Mouse (Mus musculus): ENCODE results near the gene Dzip1l.
A peak's percentile ranks its signal among the peaks of the same experiment; 100 is the strongest.

The Dzip1l gene

GRCm38 (mm10) chr9:99629281-99630011 is at the start of gene Dzip1l:
Dzip1l (plus strand) TSS chr9:99629496.
- no peak for DNase-seq (ENCODE audit: extremely low read depth, low read depth, low spot score)

DNA sequence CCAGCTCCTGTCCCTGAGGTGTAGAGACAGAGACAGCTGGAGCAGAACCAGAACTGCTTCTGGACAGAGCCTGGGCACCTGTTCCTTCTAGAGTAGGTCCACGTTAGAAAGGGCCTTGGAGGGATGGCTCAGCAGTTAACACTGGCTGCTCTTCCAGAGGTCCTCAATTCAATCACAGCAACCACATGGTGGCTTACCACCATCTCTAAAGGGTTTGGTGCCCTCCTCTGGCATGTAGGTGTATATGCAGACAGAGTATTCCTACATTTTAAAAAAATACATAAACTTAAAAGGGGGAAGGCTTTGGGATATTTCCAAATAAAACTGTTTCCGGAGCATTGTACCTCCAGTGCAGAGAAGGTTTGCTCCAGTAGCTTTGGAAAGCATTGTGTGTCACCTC is 48.6 kb upstream of the Dzip1l start:
- DNase-seq (ENCODE audit: extremely low read depth, low read depth, low spot score) = no peak

- DNase-seq (ENCODE audit: extremely low read depth, low read depth, low spot score) = no peak
Measured at GRCm38 (mm10) chr9:99587505-99588202, 41.6 kb upstream of the Dzip1l start.

- no peak for DNase-seq (ENCODE audit: extremely low read depth, low read depth, low spot score)
Measured at GRCm38 (mm10) chr9:99591144-99591543, 38.2 kb upstream of the Dzip1l start.

DNA sequence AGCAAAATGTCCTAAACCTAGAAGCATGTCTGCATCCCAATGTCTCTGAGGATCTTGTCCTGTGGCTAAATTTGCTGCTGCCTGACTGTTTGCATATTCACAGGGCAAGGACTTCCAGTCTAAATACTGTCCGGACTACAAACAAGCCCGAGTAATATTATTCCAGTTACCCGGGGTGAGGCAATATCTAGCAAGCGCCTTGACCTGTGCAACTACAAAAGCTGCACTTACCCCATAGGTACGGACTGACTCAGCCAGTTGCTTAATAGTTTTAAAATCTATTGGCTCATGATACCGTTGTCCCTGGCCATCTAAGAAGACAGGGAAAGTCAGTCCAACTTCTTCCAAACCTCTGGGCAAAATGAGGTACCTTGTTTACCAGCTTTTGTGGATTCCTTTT is 30.2 kb upstream of the Dzip1l start:
- peak; percentile 80 for DNase-seq (ENCODE audit: extremely low read depth, low read depth, low spot score)

GRCm38 (mm10) chr9:99603566-99603965 is 25.7 kb upstream of the Dzip1l start:
- no peak for DNase-seq (ENCODE audit: extremely low read depth, low read depth, low spot score)

DNA sequence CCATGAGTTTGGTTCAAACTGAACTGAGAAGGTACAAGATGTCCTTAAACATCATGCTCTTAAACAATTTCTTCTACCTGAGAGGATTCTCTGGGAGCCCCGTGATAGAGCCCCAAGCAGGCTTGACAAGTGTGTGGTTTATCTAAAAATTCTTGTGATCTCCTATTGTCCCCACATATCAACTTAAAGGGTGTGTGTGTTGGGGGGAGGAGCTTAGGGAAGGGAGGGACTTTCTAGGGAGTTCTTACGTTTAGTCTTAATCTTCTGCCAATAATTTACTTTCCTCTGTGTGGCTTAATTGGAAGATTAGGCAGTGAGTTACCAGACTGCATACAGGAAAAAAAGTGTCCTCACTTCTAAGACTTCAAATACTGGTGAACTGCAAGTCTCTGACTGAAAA is 17.1 kb upstream of the Dzip1l start, which contains the start of gene A4gnt:
A4gnt (plus strand) TSS at position 301 of the 400 bp plus-strand sequence.
- no peak for DNase-seq (ENCODE audit: extremely low read depth, low read depth, low spot score)

GRCm38 (mm10) chr9:99619688-99620087 is 9.6 kb upstream of the Dzip1l start:
- DNase-seq (ENCODE audit: extremely low read depth, low read depth, low spot score) = no peak

DNA sequence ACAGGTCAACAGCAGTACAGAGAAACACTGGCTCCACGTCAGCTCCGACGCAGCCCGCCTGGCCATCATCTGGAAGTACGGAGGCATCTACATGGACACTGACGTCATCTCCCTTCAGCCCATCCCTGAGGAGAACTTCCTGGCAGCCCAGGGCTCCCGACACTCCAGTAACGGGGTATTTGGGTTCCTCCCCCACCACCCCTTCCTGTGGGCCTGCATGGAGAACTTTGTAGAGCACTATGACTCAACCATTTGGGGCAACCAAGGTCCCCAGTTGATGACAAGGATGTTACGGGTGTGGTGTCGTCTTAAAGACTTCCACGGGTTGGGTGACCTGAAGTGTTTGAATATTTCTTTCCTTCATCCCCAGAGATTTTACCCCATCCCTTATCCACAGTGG is 9.1 kb upstream of the Dzip1l start:
- no peak for DNase-seq (ENCODE audit: extremely low read depth, low read depth, low spot score)

DNA sequence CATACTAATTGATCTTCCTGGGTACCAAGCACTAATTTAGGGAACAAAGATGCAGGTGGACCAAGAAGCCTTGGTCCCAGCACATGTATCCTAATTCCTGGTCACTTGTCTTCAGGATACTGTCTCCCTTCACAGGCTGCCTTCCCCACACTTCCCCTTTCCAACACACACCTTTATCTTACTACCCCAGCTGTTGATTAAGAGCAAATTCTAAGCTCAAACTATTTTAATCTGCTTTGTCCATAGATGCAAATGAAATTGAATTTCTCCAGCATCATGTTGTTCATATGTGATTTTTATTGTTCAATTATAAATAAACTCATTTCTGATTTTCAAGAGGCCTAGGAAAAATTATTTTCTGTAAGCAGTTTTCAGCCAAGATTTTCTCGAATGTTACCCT is 7.3 kb upstream of the Dzip1l start:
- no peak for DNase-seq (ENCODE audit: extremely low read depth, low read depth, low spot score)

GRCm38 (mm10) chr9:99622966-99623365 is 6.3 kb upstream of the Dzip1l start:
- no peak for DNase-seq (ENCODE audit: extremely low read depth, low read depth, low spot score)

GRCm38 (mm10) chr9:99624117-99624516 is 5.2 kb upstream of the Dzip1l start:
- DNase-seq (ENCODE audit: extremely low read depth, low read depth, low spot score) = no peak

DNA sequence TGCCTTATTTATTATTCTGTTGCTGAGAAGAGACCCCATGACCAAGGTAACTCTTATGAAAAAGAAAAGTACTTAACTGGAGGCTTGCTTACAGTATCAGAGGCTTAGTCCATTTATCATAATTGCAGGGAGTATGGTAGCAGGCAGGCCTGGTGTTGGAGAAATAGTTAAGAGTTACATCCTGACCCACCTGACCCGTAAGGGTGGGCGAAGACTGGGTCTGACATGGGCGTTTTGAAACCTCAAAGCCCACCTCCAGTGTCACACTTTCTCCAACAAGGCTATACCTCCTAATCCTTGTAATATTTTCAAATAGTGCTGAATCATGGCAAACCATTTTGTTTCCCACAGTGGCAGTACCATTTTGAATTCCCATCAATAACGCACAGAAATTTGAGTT is 715 bp upstream of the Dzip1l start:
- no peak for DNase-seq (ENCODE audit: extremely low read depth, low read depth, low spot score)

GRCm38 (mm10) chr9:99630071-99630470 is 775 bp downstream of the Dzip1l start:
- no peak for DNase-seq (ENCODE audit: extremely low read depth, low read depth, low spot score)

GRCm38 (mm10) chr9:99630528-99631125 is 1.3 kb downstream of the Dzip1l start:
- no peak for DNase-seq (ENCODE audit: extremely low read depth, low read depth, low spot score)

DNA sequence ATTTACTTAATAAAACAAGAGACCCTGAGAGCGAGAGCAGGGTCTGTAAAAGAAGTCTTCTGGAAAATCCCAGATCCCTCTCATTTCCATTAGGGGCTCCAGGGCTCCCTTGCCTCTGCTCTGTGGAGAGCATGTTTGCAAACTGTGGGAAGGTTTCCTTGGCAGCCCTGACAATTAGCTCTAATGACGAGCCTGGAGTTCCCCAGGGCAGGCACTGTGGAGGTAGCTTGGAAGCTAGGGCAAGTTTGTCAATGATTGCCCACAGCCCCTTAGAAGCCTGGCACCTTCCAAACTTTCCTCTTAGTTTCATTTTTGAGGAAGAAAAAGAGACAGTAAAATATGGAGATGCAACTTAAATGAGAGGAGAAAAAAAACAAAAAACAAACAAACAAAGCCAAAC is 2.5 kb downstream of the Dzip1l start:
- DNase-seq (ENCODE audit: extremely low read depth, low read depth, low spot score) = no peak

DNA sequence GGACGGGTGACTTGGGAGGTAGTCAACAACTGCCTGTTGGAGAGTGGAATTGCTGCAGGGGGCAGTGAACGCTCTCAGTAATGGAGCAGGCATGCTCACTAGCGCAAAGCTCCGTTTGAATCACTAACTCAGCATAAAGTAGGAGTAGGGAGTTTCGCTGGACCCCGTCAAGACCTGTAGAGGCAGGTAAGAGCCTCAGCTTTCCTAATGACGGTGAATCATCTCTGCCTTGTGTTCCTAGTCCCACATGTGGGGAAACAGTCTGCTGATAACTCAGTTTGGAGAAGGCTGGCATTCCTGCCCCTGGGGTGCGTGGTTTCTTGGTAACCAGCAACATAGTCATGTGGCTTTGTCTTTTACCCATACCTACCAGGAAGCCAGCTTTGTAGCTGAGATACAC is 3.0 kb downstream of the Dzip1l start:
- DNase-seq (ENCODE audit: extremely low read depth, low read depth, low spot score) = peak; percentile 85

DNA sequence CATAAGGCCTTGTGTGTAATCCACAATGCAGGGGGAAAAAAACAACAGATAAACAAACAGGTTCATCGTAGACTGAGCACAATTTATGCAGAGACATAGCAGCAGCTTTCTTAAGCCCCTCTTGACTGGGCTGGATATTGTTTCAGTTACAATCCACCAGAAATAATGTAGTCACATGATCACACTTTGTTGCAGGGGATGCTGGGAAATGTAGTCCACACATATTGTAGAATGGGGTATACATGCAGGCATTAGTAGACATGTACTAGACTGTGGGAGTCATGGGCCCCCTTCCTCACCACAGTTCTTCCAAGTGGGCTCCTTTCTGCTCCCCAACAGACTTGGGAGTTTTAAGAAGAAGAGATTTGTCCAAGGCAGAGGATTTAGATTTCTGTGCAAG is 7.5 kb downstream of the Dzip1l start:
- no peak for DNase-seq (ENCODE audit: extremely low read depth, low read depth, low spot score)

- DNase-seq (ENCODE audit: extremely low read depth, low read depth, low spot score) = no peak
Measured at GRCm38 (mm10) chr9:99637227-99637626, 7.9 kb downstream of the Dzip1l start.

GRCm38 (mm10) chr9:99637736-99638135 is 8.4 kb downstream of the Dzip1l start:
- DNase-seq (ENCODE audit: extremely low read depth, low read depth, low spot score) = no peak

GRCm38 (mm10) chr9:99639957-99640356 is 10.7 kb downstream of the Dzip1l start:
- peak; percentile 84 for DNase-seq (ENCODE audit: extremely low read depth, low read depth, low spot score)

- no peak for DNase-seq (ENCODE audit: extremely low read depth, low read depth, low spot score)
Measured at GRCm38 (mm10) chr9:99645416-99645815, 16.1 kb downstream of the Dzip1l start.

Data from fat pad, adult 2 months (tissue).